Mouse (Mus musculus): ENCODE measurements around the gene Peak1.

Gene Peak1

DNA sequence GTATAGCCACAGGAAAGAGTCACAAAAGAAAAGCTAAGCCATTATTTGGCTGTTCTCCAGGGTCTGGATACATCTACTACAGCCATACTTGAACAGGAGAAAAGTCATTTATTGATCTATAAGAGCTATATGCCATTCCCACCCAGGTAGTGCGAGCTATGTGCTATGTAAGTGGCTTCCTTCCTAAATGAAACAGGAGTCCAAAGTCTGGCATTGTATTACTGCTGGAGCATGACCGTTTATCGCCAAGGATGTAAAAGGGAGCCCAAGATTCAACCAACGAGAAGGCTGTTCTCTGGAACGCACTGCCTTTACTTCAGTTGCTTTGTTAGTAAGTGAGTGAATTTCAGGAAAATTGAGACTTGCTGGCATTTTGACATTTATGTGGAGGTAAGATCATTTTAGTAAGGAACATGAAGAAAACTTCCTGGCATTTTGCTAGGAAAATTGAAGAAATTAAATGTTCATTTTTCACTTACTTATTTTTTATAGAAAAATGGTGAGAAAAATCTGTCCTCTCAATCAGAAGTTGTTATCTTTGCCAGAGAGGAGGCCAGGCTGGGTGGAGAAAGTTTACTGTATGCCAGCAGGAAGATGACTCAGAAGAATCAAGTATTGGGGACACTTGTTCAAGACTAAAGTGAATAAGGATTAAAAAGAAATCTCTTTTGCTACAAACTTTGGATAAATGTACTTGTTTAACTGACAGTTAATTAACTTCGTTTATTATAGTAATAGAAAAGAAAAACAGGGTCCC, 162.0 kb downstream of the Peak1 start:
- DNase-seq (ENCODE audit: low spot score in 2 of 2): no peak

DNA sequence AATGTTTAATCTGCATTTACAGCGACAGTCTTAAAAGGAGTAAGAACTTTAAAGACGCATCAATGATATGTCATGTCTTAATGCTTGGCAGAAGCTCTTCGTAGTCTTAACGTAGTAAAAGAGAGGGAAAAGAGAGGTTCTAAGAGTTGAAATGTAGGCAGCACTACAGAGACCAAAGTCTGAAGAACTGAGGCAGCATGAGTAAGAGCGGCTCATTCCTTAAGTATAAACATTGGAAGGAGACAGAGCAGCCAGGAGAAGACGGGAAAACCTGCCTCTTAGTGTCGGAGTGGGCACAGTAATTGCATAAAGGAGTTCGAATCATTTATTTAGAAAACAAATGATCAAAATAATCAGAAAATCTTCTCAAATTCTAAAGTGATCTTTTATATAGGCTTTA, 173.5 kb downstream of the Peak1 start:
- DNase-seq (ENCODE audit: low spot score in 2 of 2): no peak

DNA sequence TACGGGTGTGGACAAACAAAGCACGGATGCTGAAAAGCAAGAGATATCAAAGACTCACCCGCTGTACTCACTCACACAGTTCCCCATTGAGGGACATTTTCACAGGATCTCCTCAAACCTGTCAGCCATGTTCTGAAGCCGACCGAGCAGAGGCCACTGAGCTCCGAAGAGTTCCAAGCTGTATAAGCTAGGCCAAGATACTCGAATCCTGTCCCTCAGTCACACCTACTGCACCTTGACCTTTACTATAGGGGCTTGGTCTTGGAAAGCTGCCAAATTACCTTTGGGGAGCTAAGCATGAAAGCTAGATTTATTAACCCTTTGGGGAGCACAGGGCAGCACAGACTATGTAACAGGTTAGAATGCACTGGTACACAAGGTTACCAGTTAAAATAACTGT, 174.0 kb downstream of the Peak1 start:
- no peak for DNase-seq (ENCODE audit: low spot score in 2 of 2)

DNA sequence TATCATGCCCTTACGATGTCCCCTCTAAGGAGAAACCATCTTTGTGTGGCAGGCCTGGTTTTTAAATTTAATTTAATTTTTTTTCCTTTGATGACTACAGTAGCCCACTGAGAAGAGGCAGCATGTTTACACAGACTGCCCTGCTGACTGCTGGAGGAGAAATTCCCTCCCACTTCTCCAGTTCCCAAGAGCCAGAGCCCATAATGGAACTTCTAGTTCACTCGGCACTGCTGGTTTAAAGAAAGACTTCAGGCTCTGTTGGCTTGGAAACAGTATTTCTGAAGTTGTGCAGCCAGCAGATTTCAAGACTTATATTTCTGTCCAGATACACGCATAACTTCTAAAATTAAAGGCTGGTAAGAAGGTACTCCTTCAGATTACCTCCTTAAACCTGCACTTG, 175.2 kb downstream of the Peak1 start:
- no peak for DNase-seq (ENCODE audit: low spot score in 2 of 2)

DNA sequence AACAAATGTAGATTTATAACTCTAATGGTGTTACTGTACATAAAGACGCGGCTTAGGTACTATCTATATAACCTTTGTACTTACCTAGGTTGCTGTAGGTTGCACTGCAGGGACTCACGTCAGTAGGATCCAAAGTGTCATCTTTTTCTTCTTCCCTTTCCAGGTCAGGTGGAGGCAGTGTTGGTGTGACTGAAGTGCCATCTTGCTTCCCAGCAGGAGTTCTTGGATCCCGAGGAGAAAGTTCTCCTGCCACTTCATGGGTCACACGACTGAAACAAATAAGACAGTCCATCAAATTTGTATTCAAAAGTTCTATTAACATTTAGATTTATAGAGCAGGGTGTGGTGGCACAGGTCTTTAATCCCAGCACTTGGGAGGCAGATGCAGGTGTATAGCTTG, 176.8 kb downstream of the Peak1 start:
- DNase-seq (ENCODE audit: low spot score in 2 of 2): no peak

DNA sequence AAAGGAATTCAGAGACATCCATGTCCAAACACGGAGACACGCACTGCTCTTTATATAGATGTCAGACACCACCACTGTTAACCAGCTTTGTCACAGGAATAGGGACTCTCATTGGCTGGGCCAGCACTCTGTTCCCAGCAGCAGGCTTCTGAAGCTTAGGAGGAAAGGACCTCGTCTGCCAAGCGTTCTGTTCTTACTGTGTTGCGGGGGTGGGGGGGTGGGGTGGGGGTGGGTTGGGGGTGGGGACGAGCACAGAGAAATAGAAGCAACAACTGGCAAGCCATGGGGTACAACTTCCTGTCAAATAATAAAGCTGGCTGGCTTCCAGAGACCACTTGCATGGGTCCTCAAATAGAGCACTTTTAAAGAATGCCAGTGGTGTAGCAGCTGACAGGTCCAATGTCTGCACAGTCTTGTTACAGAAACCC, 182.0 kb downstream of the Peak1 start:
- no peak for DNase-seq (ENCODE audit: low spot score in 2 of 2)

DNA sequence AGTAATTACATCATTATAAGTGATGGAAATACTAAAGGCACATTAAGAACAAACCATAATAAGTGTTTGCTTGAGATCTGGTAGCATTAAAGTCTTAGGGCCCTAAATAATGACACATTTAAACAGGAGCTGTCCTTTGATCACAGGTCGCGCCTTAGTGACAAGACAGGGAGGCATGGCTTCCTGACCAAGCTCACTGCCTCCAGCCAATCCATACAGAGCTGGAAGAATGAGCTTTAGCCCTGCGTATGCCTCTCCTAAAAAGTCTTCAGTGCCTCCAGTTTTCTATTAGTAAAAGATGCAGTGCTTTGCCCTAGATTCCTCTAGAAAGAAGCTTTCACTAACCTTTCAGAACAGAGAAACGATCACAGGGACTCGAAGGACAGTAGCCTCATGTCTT, 182.6 kb downstream of the Peak1 start:
- DNase-seq (ENCODE audit: low spot score in 2 of 2): no peak

DNA sequence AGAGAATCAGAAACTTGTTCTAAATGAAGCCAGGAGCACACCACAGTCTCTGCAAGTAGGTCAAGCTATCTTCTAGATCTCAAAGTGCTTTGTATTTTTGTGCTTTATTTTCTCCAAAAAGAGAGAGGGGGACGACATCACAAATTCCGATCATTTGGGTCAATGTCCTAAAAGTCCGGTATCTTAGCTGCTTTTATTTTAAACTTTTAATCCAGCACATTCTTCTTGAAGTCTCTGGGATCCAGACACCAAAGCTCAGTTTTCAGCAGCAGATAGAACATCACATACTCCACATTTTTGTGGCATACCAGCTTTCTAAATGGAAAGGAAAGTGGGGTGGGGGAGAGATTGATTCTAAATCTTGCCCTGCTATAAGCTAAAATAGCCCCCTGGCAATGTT, 183.3 kb downstream of the Peak1 start:
- DNase-seq (ENCODE audit: low spot score in 2 of 2): no peak

DNA sequence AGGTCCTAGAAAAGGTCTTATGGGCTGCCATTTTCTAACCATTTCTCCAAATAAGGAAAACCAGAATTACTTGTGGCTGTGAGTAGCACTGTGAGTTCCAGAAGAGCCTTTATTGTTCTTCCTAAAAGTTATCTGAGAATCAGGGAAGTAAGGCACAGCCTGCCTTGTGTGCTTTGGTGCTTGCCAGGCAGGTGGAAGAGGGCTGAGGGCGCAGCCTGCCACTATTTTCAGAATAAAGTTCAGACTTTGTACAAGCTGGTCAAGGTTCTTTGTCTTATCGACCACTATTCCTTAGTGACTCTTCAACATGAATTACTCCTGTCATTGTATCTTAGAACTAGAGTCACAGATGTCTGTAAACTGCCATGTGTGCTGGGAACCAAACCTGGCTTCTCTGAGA, 184.6 kb downstream of the Peak1 start:
- no peak for DNase-seq (ENCODE audit: low spot score in 2 of 2)

DNA sequence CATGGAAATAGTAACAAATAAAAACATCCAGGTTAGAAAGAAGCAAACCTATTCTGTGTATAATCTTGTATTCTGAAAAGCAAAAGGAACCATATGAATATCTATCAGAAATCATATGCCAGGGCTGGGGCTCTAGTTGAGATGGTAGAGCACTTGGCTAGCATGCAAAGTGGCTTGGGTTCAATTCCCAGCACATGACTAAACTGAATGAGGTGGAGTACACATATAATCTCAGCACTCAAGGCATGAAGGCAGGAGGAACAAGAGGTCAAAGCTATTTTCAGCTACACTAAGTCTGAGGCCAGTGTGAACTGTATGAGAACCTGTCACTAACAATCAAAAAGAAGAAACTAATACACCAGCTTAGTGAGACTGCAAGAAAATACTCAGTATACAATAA, 187.0 kb downstream of the Peak1 start:
- DNase-seq (ENCODE audit: low spot score in 2 of 2): no peak

DNA sequence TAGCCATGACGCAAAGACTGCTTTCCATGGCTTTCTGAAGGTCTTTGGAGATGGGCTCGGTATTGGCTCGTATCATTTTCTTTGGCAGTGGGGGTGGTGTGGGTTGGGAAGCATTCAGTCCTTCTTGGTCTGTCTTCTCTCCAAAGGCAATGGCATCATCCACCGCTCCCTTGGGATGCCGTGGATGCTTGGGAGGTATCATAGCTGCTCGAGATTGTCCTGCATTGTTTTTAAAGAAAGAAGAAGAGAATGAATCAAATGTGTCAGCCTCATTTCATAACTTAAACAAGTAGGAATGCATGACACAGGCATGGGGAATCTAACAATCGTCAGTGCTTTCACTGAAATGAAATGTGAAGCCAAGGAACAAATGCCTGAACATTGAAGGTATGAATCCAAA, 190.2 kb downstream of the Peak1 start:
- DNase-seq (ENCODE audit: low spot score in 2 of 2): no peak

DNA sequence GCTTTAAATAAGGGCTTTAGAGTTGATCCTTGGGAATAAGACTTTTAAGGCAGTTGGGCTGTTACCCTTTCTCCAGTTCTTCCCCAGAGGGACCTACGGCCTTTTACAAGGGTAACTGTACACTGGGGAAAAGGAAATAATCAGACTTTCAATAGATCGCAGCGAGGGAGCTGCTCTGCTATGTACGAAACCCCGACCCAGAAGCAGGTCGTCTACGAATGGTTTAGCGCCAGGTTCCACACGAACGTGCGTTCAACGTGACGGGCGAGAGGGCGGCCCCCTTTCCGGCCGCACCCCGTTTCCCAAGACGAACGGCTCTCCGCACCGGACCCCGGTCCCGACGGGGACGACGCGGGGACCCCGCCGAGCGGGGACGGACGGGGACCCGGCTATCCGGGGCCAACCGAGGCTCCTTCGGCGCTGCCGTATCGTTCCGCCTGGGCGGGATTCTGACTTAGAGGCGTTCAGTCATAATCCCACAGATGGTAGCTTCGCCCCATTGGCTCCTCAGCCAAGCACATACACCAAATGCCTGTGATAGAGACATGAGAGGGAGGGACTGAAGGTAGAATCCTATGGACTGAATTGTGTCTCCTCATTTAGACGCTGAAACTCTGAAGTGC, 194.3 kb downstream of the Peak1 start:
- DNase-seq (ENCODE audit: low spot score in 2 of 2): peak; percentile 70 to 94

DNA sequence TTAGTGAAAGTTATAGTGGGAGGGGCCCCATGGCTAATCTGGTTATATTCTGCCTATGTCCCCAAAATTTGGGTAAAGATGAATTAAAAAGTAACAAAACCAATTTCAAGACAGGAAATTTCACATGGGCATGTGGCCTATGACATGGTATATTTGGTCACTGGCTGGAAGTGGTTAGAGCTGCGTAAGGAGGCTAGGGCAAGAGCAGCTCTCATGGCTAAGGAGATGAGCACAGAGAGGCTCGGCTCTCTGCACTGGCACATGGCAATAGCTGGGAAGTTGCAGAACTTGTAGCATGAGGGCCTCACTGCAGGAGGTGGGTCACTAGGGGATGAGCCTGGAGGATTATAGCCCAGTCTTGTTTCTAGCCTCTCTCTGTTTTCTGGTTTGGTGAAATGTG, 199.0 kb downstream of the Peak1 start:
- no peak for DNase-seq (ENCODE audit: low spot score in 2 of 2)

DNA sequence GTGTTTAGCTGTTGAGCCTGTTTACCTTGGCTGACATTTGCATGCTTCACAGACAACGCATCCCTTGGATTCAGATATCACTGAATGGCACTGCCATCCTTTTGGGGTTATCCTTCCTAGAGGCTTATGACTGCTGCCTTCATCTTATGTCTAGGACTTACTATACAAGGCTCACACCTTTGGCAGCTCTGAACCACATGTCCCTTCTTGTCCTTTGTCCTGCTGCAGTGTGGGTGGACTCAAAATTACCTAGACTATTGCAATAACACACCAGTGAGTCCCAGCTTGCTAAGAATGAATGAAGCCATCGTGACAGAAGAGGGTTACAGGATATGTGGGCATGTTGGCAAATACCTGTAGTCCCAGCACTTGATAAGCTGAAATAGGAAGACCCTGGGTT, 199.8 kb downstream of the Peak1 start:
- DNase-seq (ENCODE audit: low spot score in 2 of 2): no peak

DNA sequence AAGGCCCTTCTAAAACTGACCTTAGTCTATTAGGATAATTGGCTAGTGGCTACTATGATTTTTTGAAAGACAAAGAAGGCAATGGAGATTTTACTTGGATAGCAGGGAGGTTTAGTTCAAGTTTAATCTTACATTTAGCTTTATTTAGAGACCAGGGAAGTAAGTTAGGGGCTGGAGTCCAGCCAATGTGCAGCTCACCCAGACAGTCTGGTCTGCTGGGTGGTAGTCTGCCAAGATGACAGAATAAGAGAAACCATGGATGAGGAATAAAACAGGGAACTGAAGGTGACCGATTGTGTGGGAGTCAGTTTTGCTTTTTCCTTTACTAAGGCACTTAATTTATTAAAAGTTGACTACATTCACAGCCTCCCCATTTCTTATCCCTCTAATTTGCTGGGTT, 200.5 kb downstream of the Peak1 start:
- DNase-seq (ENCODE audit: low spot score in 2 of 2): no peak

DNA sequence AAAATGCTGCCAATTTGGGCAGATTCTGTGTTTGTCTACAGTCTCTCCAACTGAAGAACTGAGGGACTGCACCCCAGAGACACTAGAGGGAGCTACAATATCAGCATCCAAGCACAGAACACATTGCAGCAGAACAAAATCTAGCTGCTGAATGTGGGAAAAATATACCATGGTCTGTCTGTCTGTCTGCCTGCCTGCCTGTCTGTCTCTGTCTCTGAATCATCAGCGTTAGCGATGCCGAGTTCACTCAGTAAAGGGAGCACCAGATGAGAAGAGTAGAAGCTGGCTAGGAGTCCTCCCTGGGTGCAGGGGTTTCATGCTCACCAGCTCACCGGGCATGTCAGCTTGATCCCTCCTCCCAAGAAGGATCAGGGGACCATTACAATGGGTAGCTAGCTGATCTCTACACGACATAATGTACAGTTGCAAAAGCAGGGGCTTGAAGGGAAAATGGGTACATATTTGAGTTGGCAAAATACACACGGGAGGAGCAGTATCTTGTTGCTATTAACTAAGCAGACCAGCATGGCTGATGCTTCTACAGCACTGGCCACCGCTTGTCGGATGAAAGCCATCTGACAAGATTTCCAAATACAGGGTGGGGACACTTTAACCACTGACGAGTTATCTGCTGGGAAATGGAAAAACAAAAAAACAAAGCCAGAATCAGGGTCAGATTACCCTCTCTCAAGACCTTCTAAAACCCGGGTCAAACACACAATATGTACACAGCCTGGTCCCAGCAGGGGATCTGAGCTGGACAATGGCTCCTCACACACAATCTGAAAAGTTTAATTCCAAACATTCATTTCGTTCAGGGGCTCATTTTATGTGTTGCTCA, 204.2 kb downstream of the Peak1 start:
- peak; percentile 28 to 33 for DNase-seq (ENCODE audit: low spot score in 2 of 2)

DNA sequence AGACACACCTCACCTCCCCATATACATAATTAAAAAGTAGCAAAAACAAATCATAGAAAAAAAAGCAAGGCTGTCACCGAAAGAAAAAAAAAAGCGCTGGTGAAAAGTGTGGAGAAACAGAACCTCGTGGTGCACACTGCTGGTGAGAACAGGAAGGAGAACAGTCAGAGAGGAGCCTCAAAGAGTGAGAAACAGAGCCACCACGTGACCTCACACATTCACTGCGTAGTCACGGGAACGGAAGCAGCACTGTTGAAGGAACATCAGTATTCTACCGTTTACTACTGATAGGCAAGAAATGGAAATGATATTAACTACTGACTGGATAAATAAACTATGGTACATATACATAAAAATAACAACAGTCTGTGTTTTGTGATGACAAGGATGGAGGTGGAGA, 209.1 kb downstream of the Peak1 start:
- DNase-seq (ENCODE audit: low spot score in 2 of 2): no peak

DNA sequence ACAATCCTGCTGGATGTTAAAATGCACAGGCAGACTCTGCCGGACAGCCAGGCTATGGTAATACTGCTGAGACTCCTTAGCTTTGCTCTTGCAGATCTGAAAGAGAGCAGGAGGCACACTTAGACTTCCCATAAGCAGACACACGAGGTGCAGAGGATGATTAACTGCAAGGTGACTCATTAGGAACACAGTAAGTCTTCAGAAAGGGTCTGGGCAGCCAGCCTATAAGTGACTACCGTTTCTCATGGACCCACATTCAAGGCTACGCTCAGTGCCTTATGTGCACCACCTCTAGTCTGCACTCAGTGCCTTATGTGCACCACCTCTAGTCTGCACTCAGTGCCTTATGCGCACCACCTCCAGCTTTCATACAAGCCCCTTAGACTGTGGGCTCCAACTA, 210.4 kb downstream of the Peak1 start:
- DNase-seq (ENCODE audit: low spot score in 2 of 2): no peak

DNA sequence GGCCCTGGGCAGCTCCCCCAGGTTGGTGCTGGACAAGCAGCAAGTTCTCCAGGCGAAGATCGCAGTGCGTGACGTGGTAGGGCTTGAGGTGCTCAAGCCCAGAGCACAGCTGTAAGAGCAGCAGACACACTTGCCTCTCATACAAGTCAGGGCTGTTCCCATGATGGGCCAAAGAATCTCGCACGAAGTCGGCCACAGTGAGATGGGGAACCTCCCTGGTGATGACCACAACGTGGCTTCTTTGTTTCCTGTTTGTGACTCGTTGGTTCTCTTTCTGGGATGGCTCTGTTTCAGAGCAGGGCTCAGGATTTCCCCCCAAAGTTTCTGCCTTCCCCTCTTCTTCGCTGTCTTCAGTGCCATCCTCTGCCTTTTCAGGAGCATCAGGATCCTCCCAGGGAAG, 210.8 kb downstream of the Peak1 start:
- no peak for DNase-seq (ENCODE audit: low spot score in 2 of 2)

DNA sequence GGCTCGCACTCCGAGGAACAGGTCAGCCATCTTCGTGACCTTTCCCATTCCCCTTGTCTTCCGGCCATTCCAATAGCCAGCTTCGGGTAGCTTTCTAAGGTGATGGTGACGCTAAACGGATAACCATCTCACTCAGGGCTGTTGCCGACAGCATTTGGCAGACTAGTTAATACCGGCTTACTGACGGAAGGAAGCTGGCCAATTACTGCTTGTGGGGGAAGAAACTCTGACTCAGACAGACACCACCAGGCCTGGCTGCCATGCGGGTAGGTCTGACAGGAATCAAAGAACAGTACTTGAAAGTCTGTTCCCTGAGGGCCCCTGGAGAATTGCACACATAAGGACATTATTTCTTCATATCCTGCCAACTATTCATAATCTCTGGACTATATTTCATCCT, 212.5 kb downstream of the Peak1 start:
- no peak for DNase-seq (ENCODE audit: low spot score in 2 of 2)

DNA sequence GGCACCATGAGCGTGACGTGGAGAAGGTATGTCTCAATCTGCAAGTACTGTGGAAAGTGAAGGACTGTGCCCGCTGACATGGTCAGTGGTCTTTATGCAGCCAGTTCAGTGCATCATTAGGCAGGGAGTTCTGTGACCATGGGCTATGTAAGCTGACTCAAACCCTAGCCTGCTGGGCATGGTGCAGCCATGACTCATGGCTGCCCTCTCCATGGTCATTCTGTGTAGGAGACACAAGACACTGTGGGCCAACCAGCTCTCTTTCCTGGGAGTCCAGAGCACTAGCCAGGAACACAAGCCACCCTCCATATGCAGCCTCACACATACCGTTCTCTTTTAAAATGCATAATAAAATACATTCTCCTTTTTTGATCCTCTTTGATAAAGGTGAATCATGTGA, 213.6 kb downstream of the Peak1 start:
- no peak for DNase-seq (ENCODE audit: low spot score in 2 of 2)

DNA sequence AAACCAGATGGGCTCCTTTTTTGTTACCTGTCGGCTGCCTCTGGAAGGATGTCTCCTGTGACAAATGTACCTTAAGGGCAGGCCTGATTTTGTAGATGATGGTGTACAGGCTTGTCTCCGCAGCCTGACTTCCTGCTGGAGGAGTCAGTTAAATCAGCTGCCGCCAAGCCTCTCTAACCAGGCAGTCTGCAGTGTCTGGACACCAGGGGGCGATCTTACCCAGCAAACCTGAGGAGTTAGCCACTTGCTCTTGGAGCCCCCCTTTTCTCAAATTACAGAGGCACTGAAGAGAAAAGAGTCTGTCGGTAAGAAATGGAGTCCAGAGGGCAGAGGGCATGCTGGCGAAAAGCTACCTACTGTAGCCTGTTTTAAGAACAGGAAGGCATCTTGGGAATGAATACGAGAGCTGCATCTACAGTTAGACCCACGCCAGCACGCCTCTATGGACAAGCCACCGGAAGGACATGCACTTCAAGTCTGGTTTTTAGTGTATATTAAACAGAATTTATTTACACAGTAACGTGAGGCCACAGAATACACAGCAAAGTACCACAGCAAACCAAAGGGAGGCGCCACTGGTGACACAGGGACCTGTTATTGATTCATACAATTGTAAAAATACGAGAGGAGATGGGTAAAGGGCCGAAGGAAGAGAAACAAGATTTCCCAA, 217.1 kb downstream of the Peak1 start:
- DNase-seq (ENCODE audit: low spot score in 2 of 2): peak; percentile 70
